Mouse (Mus musculus): ENCODE results near the gene Samhd1.

The Samhd1 gene

DNA sequence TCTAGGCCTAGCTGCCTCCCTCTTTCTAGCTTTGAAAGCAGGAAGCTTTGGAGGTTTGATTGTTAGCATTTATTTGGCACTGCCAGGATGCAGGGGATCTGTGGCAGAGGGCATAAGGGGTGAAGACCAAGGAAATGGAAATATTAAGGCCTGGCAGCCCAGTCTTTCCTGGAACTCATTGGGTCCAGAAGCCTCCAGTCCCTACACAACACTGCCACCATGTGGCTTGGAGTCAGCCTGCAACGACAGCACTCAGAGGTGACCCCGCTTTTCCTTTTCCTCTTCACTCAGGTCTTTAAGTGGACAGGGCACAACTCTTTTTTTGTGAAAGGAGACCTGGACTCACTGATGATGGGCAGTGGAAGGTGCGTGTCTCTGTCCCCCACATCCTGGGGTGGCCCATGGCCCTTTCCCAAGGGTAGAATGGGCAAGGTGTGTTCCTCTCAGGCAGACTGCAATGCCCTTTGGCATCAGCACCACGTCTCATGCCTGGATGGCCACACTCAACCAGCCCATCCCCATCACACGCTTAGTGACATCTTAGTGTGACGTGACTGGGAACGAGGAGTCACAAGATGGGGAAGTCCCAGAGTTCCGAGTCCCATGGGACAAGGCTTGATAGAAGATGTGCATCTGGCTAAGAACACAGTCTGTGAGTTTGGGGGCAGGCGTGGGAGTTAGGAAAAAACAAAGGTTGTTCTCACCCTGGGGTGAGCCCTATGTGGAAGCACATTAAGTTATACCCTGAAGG is 39.9 kb downstream of the Samhd1 start:
- peak; percentile 54 for DNase-seq

- no peak for DNase-seq
These were observed 43.0 kb downstream of the Samhd1 start for GRCm38 (mm10) chr2:157092024-157092423.

DNA sequence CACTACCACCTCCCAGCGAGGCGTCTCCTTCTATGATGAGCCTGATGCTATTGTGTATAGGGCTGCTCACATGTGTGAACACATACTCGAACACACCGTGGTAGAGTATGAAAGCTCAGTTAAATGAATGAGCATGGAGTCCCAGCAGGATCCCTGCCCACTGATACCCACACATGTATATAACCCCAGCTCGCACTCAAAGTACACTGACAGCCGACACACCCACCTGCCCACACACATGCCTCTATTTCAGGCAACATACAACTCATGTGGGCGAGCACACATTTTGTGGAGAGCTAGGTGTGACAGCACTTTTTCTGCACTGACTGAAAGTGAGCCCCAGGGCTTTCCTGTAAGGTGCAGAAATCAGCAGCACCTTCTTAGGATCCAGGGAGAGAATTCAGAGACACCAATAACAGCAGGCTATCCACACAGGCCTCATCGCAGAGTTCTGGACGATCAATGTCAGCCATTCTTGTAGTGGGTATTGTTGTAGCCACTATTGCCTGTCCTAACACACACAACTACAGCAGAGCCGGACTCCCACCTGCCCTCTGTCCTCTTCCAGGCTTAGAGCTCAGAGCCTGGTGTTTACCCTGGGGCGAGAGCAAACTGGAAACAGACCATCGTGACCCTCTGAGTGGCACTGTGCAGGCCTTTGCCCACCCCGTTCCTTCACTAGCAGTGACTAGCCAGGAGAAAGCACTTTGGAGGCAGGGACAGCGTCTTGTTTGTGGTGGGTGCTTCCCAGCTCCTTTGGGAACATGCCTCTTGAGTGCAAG is 47.3 kb downstream of the Samhd1 start:
- DNase-seq, result no peak

DNA sequence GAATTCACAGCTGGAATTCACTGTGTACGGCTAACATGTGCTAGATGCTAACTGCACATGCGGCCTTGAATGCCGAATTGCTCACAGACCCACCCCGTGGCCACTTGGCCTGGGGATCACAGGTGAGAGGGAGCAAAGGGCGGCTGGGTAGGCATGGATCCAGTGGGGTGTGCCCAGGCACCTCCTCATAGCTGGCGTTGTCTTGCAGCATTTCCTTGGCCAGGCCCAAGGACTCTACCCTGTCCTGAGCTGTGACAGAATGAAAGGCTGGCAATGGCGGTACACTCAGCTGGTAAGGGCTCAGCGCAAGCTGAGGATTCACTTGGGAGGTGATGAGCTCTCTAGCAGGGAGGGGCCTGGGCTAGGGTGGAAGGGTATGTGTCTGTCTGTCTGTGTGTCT is 48.3 kb downstream of the Samhd1 start, which contains the start of gene Tldc2:
Gene Tldc2, plus strand, starts transcription at position 260 of the 400 bp plus-strand sequence.
- DNase-seq, result no peak

DNA sequence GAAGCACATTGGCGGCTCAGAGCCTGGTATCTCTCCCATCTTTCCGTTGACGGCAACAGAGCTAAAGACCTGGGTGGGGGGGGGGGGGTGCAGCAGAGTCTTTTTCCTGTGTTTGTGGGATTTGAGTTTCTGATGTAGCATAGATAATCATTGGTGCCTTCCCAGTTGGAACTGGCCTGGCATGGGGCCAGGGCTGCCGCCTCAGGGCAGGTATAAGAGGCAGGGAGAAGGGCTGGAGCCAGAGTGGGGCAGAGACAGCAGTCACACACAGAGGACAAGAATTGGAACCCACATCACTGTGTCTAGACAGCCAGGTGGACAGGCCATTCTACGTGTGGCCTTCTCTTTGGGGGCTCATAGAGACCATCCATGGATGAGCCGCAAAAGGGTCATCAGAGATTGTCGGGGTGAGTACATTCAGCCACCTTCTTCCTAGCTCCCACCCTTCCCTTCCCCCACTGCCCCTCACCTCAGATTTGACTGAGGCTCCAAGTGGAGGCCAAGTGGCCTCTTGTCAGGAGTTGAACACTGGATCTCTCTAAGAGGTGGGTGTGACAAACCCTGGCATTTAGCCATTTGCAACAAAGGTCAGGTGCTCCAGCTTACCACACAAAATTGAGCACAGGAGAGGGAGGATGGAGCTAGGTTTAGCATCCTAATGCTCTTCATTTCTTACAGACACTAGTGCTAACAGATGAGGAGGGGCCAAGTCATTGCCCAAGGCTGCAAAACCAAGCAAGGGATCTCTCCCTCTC is 50.1 kb downstream of the Samhd1 start:
- DNase-seq, result no peak

DNA sequence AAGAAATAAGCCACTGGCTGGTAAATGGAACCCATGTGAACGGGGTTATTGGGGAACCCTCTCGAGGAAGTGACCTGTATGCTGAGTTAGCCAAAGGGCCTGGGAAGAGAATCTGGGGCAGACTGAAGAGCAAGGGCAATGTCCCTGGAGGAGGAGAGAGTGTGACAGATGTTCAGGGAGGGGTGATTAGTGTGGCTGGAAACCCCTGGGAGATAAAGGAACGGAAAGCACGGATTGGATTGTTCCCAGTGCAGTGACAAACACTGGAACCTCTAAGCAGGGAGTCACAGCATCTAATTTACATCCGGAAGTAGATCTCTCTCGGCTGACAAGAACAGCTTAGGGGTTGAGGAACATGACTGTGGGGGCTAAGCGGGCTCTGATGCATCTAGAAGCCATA is 53.1 kb downstream of the Samhd1 start:
- no peak for DNase-seq

- no peak for DNase-seq
These were observed 53.7 kb downstream of the Samhd1 start for GRCm38 (mm10) chr2:157081331-157081730.

DNA sequence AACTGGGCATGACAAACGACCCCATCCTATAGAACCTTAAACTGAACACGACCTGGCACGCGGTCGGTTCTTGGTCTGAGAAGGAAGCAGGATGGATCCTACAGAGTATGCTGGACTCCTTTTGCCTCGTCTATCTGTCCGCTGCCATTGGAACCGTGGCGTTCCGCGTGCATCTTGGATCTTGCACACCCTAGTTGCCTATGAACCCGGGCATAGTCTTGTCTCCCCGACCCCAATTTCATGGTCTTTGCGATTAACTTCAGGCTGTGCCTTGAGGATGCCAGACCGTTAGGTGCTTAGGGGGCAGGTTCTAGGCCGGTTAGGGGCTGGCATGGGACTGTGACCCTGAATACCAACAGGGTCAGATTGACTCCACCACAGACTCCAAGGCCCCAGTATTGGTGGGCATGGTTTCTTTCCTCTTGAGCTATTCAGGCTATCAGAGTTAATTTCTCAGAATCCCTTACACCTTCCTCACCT is 55.3 kb downstream of the Samhd1 start:
- no peak for DNase-seq

DNA sequence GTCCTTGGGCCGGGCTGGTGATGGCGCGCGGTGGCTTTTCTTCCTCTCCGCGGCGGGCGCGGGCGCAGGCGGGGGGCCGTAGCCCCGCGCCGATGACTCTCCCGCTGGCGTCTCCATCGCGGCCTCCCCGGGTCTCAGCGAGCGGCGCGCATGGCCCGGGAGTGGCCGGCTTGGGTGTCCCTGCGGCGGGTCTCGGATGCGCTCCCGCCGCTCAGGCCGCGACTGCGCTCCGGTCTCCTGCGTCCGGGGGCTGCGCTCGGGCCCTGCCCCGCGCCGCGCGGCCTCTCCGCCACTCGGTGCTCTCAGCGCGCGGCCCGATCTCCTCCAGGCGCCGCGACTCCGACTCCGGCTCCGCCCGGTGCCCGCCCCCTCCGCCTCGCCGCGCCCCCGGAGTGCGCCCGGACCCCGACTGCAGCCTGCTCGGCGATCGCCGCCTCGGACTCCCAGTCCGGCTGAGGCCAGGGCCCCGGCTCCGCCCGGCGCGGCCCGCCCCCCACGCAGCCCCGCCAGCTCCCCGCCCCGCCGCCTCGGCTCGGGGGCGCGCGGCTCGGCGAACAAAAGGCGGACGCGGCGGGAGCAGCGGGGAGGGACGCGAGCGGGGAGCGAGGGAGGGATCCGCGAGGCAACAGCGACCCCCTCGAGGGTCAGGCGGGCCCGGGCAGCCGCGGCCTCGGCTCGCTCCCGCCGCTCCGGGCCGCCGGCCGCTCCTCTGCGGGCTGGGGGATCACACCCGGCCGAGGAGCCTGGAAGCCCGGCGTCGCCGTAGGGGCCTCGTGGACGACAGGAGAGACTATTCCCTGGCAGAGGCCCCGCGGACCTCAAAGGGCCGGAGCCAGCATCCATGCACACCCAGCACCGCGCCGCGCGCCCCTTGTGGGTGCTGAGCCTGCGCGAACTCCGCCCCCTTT is 56.0 kb downstream of the Samhd1 start, which contains the start of gene Soga1:
Gene Soga1, minus strand, starts transcription at position 462 of the 908 bp plus-strand sequence.
- DNase-seq, result peak; percentile 67

GRCm38 (mm10) chr2:157078059-157078792 is 56.8 kb downstream of the Samhd1 start:
- peak; percentile 16 for DNase-seq

GRCm38 (mm10) chr2:157077641-157078058 is 57.4 kb downstream of the Samhd1 start:
- DNase-seq, result no peak

GRCm38 (mm10) chr2:157077160-157077559 is 57.9 kb downstream of the Samhd1 start:
- DNase-seq, result no peak

DNA sequence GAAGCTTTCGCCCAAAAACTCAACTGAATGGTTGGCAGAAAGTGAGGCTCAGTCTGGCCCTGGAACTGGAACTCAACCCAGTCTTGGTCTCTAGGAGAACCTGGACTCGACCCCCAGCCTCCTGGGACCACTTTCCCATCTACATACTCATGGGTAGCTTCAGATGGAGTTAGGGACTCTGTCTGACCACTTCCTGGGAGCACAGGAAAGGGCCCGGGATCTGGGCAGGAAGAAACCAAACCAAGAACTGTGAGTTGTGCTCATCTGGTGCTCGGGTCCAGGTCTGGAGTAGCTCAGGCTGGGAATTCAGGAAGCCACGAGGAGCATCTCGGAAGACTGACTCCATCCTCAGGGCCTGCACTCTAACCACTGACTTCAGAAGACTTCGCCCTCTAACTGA is 58.5 kb downstream of the Samhd1 start:
- DNase-seq, result no peak

DNA sequence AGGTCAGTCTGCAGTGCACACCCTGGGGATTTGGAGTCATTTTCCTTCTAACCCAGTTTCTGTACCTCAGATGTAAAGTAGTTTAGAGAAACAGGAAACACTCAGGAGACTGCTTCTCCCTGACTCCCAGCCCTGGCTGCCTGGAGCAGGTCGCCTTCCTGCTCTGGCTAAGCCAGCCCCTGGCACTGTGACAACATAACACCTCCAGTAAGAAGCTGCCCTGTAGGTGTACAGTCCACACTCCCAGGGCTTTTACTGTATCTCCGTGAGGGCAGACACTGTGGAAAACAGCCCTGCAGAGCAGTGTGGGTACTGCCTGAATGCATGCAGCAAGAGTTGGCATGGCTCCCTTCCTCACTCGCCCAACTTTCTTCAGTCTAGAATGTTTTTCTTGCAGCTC is 59.4 kb downstream of the Samhd1 start:
- DNase-seq, result no peak

- no peak for DNase-seq
These were observed 59.8 kb downstream of the Samhd1 start for GRCm38 (mm10) chr2:157075226-157075625.

- no peak for DNase-seq
These were observed 60.3 kb downstream of the Samhd1 start for GRCm38 (mm10) chr2:157074772-157075171.

DNA sequence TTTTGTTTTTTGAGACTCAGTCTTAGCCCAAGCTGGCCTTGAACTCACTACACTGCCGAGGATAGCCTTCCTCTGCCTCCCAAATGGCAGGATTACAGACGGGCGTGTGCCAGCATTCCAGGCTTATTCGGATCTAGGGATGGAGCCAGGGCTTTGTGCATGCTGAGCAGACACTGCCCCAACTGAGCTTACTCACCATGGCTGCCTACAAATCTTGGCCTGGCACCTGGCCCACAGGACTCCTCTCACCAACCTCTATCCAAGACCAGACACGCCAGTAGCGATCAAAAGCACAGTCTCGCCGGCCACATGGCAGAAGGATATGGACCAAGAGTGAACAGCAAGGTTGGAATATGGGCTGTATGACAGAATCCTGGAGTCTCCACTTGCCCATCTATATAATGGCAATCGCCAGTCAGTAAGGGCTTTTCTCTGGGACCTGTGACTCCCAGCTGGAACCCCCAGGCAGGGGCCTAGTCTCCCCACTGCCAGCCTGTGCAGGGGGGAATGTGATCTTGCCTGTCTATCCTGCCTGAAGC is 60.8 kb downstream of the Samhd1 start:
- no peak for DNase-seq

DNA sequence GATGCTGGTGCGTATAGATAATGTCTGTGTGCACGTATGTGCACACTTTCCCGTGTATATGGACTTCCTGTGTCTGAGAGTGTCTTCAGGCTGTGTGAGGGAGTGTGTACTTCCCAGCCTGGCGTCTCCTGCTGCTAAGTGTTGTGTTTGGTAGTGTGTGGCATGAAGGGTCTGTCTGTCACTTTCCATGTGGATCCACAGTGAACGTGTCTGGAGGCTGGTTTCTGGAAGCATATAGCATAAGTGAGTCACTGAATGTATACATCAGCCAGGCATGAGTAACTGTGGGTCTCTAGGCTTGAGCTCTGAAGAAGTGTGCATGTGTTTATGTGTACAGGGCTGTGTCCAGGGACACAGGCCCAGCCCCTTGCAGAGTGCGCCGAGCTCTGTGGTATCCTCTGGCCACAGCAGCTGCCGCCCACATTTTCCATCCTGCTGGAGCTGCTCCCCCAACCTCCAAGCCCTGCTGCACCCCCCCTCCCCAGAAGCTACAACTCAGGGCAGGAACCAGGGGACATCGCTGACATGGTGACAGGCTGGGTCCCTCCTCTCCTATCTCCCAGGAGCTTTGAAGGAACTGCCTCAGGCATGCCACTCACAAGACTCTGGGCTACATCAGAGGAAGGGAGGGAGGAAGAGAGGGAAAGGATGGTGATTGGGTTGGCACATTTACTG is 61.5 kb downstream of the Samhd1 start:
- no peak for DNase-seq

DNA sequence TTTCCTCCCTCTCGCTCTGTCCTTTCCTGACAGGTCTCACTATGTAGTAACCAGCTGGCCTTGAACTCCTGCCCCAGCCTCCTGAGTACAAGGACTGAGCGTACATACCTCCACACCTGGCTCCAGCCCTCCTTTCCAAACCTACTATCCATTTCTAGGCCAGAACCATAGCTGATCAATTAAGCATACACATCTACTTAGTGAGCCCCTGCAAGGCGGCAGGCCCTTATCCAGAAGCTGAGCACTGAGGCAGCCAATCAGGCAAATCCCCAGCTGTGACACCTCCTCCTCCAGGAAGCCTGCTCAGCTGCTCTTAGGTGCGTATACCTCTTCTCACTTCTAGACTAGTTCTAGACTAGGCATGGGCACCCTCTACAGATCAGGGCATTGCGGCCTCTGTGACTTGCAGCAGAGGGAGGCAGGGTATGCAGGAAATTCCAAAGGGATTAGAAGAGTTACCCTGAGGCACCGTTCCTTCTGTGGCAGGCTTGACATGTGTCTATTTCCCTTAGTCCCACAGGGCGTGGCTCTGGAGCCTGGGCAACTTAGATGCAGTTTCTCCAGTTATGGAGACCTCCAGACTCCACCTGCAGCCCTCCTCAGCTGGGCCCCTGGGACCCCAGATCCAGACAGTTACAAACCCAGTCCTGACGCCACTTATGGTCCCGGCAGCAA is 62.6 kb downstream of the Samhd1 start:
- DNase-seq, result no peak

GRCm38 (mm10) chr2:157071556-157071955 is 63.5 kb downstream of the Samhd1 start:
- peak; percentile 30 for DNase-seq
